Mouse (Mus musculus): ENCODE results near the gene Cyp19a1. TPM values are rescaled to one million over a fixed set of nuclear protein-coding genes. Genes with fewer than 3 reads are reported as not detected.

Cyp19a1 gene
- total and polyA plus RNA-seq, 3 experiments = 0.27 TPM; not detected in 2

GRCm38 (mm10) chr9:54269987-54270386, 2.1 kb upstream of the Cyp19a1 start:
- Histone ChIP-seq H3K4me3 (ENCODE audit: low read depth, low read length) (no peak overlapping the region), H3K27me3 (ENCODE audit: insufficient read depth, low read length) (0 out of 2 replicates have a peak, but pooled peaks cover 3% of the 10 kb centered on the region)
- no peak for DNase-seq (ENCODE audit: low spot score)

GRCm38 (mm10) chr9:54264754-54265153, 3.2 kb downstream of the Cyp19a1 start:
- Histone ChIP-seq H3K4me3 (ENCODE audit: low read depth, low read length) (no peak overlapping the region), H3K9me3 (replicated peaks) (no peaks in the 10 kb centered on the region), H3K36me3 (replicated peaks) (no peaks in the 10 kb centered on the region), H3K27me3 (ENCODE audit: insufficient read depth, low read length) (0 out of 2 replicates have a peak, but pooled peaks cover 3% of the 10 kb centered on the region), H3K4me1 (ENCODE audit: insufficient read depth, low read depth, low read length) (no peaks in the 10 kb centered on the region)
- TF ChIP-seq CTCF (IDR thresholded peaks at IDR 0.05; ENCODE audit: low read depth, low read length) = no peak
- no peak for TF ChIP-seq TAL1 (conservative IDR thresholded peaks at IDR 0.05; ENCODE audit: low read depth, low read length)
- no peak for TF ChIP-seq GATA1 (IDR thresholded peaks at IDR 0.05; ENCODE audit: borderline replicate concordance, low read length)
- TF ChIP-seq GATA2 (IDR thresholded peaks at IDR 0.05; ENCODE audit: borderline replicate concordance, low read depth, low read length) = no peak
- no peak for TF ChIP-seq POLR2AphosphoS5 (IDR thresholded peaks at IDR 0.05; ENCODE audit: insufficient replicate concordance, low read depth, low read length)
- ATAC-seq (ENCODE audit: extremely low read depth, insufficient number of reproducible peaks, low FRiP score, poor library complexity, severe bottlenecking) = no peak
- no peak for DNase-seq (ENCODE audit: low spot score)

More at GRCm38 (mm10) chr9:54269987-54270386, 2.1 kb upstream of the Cyp19a1 start:
- no peaks in the 10 kb centered on the region for H3K4me1 ChIP-seq (ENCODE audit: insufficient read depth, low read depth, low read length)
- no peaks in the 10 kb centered on the region for H3K9me3 ChIP-seq (replicated peaks)
- ATAC-seq (ENCODE audit: extremely low read depth, insufficient number of reproducible peaks, low FRiP score, poor library complexity, severe bottlenecking) = no peak
- no peaks in the 10 kb centered on the region for H3K36me3 ChIP-seq (replicated peaks)
- TF ChIP-seq CTCF (IDR thresholded peaks at IDR 0.05; ENCODE audit: low read depth, low read length) (no peak), TAL1 (conservative IDR thresholded peaks at IDR 0.05; ENCODE audit: low read depth, low read length) (no peak), GATA1 (IDR thresholded peaks at IDR 0.05; ENCODE audit: borderline replicate concordance, low read length) (no peak), POLR2AphosphoS5 (IDR thresholded peaks at IDR 0.05; ENCODE audit: insufficient replicate concordance, low read depth, low read length) (no peak), GATA2 (IDR thresholded peaks at IDR 0.05; ENCODE audit: borderline replicate concordance, low read depth, low read length) (no peak)

GRCm38 (mm10) chr9:54244869-54245665, 22.8 kb downstream of the Cyp19a1 start:
- TF ChIP-seq TAL1 (conservative IDR thresholded peaks at IDR 0.05; ENCODE audit: low read depth, low read length) (no peak), GATA2 (IDR thresholded peaks at IDR 0.05; ENCODE audit: borderline replicate concordance, low read depth, low read length) (no peak), POLR2AphosphoS5 (IDR thresholded peaks at IDR 0.05; ENCODE audit: insufficient replicate concordance, low read depth, low read length) (no peak), CTCF (IDR thresholded peaks at IDR 0.05; ENCODE audit: low read depth, low read length) (no peak), GATA1 (IDR thresholded peaks at IDR 0.05; ENCODE audit: borderline replicate concordance, low read length) (no peak)
- no peaks in the 10 kb centered on the region for H3K9me3 ChIP-seq (replicated peaks)
- H3K4me1 ChIP-seq (ENCODE audit: insufficient read depth, low read depth, low read length) = no peaks in the 10 kb centered on the region
- no peaks in the 10 kb centered on the region for H3K27me3 ChIP-seq (ENCODE audit: insufficient read depth, low read length)
- H3K36me3 ChIP-seq (replicated peaks) = no peaks in the 10 kb centered on the region
- H3K4me3 ChIP-seq (ENCODE audit: low read depth, low read length) = no peak overlapping the region
- no peak for DNase-seq (ENCODE audit: low spot score)
- ATAC-seq (ENCODE audit: extremely low read depth, insufficient number of reproducible peaks, low FRiP score, poor library complexity, severe bottlenecking) = no peak

GRCm38 (mm10) chr9:54227580-54227979, 40.3 kb downstream of the Cyp19a1 start:
- no peak for DNase-seq (ENCODE audit: low spot score)
- no peak for TF ChIP-seq TAL1 (conservative IDR thresholded peaks at IDR 0.05; ENCODE audit: low read depth, low read length)
- TF ChIP-seq CTCF (IDR thresholded peaks at IDR 0.05; ENCODE audit: low read depth, low read length) = no peak
- TF ChIP-seq GATA1 (IDR thresholded peaks at IDR 0.05; ENCODE audit: borderline replicate concordance, low read length) = no peak
- no peak for TF ChIP-seq POLR2AphosphoS5 (IDR thresholded peaks at IDR 0.05; ENCODE audit: insufficient replicate concordance, low read depth, low read length)
- no peak for TF ChIP-seq GATA2 (IDR thresholded peaks at IDR 0.05; ENCODE audit: borderline replicate concordance, low read depth, low read length)
- Histone ChIP-seq H3K4me1 (ENCODE audit: insufficient read depth, low read depth, low read length) (no peaks in the 10 kb centered on the region), H3K9me3 (replicated peaks) (no peaks in the 10 kb centered on the region), H3K27me3 (ENCODE audit: insufficient read depth, low read length) (no peaks in the 10 kb centered on the region), H3K4me3 (ENCODE audit: low read depth, low read length) (no peak overlapping the region), H3K36me3 (replicated peaks) (no peaks in the 10 kb centered on the region)
- ATAC-seq (ENCODE audit: extremely low read depth, insufficient number of reproducible peaks, low FRiP score, poor library complexity, severe bottlenecking) = no peak

- no peaks in the 10 kb centered on the region for H3K9me3 ChIP-seq (replicated peaks)
- H3K27me3 ChIP-seq (ENCODE audit: insufficient read depth, low read length) = no peaks in the 10 kb centered on the region
- DNase-seq (ENCODE audit: low spot score) (no peak), ATAC-seq (ENCODE audit: extremely low read depth, insufficient number of reproducible peaks, low FRiP score, poor library complexity, severe bottlenecking) (no peak)
- TF ChIP-seq GATA2 (IDR thresholded peaks at IDR 0.05; ENCODE audit: borderline replicate concordance, low read depth, low read length) (no peak), CTCF (IDR thresholded peaks at IDR 0.05; ENCODE audit: low read depth, low read length) (no peak), POLR2AphosphoS5 (IDR thresholded peaks at IDR 0.05; ENCODE audit: insufficient replicate concordance, low read depth, low read length) (no peak), GATA1 (IDR thresholded peaks at IDR 0.05; ENCODE audit: borderline replicate concordance, low read length) (no peak), TAL1 (conservative IDR thresholded peaks at IDR 0.05; ENCODE audit: low read depth, low read length) (no peak)
- no peaks in the 10 kb centered on the region for H3K4me1 ChIP-seq (ENCODE audit: insufficient read depth, low read depth, low read length)
- no peaks in the 10 kb centered on the region for H3K36me3 ChIP-seq (replicated peaks)
- H3K4me3 ChIP-seq (ENCODE audit: low read depth, low read length) = no peak overlapping the region
These were observed 51.4 kb downstream of the Cyp19a1 start for GRCm38 (mm10) chr9:54216511-54216910.

- Histone ChIP-seq H3K27me3 (ENCODE audit: insufficient read depth, low read length) (no peaks in the 10 kb centered on the region), H3K4me1 (ENCODE audit: insufficient read depth, low read depth, low read length) (no peaks in the 10 kb centered on the region), H3K9me3 (replicated peaks) (no peaks in the 10 kb centered on the region), H3K4me3 (ENCODE audit: low read depth, low read length) (no peak overlapping the region), H3K36me3 (replicated peaks) (no peaks in the 10 kb centered on the region)
- no peak for ATAC-seq (ENCODE audit: extremely low read depth, insufficient number of reproducible peaks, low FRiP score, poor library complexity, severe bottlenecking)
- TF ChIP-seq CTCF (IDR thresholded peaks at IDR 0.05; ENCODE audit: low read depth, low read length) = no peak
- TF ChIP-seq GATA2 (IDR thresholded peaks at IDR 0.05; ENCODE audit: borderline replicate concordance, low read depth, low read length) = no peak
- no peak for TF ChIP-seq GATA1 (IDR thresholded peaks at IDR 0.05; ENCODE audit: borderline replicate concordance, low read length)
- no peak for TF ChIP-seq TAL1 (conservative IDR thresholded peaks at IDR 0.05; ENCODE audit: low read depth, low read length)
- TF ChIP-seq POLR2AphosphoS5 (IDR thresholded peaks at IDR 0.05; ENCODE audit: insufficient replicate concordance, low read depth, low read length) = no peak
- no peak for DNase-seq (ENCODE audit: low spot score)
These were observed 53.0 kb downstream of the Cyp19a1 start for GRCm38 (mm10) chr9:54214881-54215280.
